Mouse (Mus musculus) right cerebral cortex, postnatal 10 days (tissue): Measurements from ENCODE around the gene Fyn.

Experiments used
- DNase-seq, 2 experiments: peaks; one replicate each; pipeline ENCODE4 v3.0.0; 2021; ENCODE audit warnings: low spot score in 2 of 2

Fyn gene

DNA sequence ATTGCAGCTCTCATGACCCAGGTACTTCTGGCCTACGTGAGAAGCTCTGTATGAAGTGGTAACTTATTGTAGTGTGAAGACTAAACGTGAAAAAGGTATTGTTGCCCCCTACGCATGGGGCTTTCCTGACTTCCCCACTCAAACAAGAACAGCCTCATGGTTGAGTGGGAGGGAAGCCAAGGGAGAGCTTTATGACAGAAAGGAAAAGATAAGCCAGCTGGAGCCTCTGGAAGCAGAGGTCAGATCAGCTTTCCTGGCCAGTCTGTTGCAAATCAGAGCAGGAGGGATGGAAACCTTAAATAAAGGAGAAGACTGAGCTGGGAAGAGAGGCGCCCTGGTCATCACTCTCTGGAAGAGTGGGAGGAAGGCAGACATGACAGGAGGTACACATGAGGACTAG lies 200.3 kb downstream of the Fyn start:
- DNase-seq: no peak

DNA sequence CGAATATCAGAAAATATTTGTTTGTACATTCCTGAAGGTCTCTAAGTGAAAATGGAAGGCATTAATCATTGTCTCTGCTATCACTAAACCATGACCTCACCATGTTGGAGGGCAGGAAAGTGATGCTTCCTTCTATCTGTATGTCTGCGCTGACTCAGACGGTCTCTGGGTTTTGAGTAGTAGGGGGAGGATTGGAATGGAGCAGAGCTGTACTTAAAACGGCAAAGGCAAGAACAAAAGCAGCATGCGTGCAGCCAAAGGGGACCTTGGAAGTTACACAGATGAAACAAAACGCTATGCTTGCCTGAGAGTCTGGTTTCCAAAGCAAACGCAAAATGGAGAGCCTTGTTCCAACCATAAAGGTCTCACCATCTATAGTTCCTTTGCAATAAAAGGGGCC lies 202.4 kb downstream of the Fyn start:
- DNase-seq: no peak

DNA sequence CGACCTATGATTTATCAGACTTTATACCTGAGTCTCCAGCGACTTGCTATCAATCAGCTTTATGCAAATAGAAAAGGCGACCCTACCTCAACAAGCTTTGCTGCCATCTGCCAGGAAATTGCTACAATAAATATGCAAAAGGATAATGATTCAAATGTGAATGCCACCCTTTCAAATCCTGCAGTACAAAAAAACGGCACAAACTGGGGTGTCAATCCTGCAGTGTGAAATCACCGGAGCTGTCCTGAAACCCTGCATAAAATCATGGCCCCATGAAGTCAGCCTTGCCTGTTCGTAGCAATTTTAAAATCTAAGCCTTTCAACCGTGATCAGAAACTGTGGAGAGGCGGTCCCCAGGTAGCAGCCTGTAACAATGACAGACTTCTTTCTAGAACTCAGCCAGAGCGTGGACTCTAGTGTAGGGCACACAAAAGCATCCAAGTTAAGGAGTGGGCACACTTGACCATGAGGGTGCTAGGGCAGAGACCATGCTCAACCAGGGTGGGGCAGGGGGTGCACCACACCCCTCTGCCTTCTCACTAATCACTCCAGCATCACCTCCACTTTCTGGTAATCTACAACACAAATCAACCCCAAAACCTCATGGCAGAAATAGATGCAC lies 203.5 kb downstream of the Fyn start:
- DNase-seq: no peak

DNA sequence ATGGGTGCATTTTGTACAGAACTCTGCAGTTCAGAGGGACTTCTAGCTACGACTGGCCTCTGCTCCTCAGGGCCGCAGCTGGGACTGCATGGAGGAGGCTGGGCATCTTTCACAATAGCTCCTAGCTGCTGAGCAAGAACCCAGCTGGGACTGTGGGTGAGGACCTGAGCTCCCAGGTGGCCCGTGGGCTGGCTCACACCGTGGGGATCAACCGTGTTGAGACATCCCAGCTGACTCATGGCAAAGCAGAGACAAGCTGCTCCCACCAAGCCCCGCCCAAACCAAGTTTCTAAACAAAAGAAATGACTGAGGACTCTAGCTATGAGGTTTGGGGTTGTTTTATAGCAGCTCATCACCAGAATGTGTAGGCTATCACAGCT lies 204.0 kb downstream of the Fyn start:
- DNase-seq: no peak

DNA sequence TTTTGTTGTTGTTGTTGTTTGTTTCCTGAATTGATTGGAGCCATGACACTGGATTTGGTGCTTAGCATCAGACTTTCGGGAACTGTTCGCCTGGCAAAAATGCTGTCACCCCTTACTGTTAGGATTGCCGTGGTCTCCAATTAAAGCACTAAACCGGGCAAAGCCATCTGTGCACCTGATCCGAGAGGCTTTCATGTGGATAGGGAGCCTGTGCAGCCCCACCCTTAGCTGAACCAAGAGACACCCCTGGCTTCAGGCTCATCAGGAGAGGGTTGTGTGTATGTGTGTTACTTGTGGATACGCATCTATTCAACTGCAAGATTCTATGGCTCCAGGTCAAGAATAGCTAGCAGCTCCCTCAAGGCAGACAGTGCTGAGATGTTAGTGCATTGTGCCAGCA lies 207.8 kb downstream of the Fyn start:
- no peak for DNase-seq

DNA sequence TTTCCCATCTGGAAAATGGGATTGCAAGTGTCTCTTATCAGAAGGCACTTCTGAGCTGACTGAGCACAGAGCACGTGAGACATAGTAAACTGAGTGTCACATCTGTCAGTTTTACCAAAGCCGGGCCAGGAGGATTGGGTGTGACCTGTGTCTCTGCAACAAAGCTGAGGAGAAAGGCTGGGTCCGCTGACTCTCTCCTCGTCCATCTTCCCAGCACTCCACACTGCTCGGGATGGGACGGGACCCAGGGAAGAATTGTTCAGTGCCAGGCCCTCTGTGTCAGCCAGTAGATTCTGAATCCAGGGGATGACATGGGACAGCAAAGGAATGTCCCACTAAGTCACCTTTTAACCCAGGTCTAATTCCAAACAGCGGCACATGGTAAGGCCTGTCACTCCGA lies 211.8 kb downstream of the Fyn start:
- DNase-seq: no peak

DNA sequence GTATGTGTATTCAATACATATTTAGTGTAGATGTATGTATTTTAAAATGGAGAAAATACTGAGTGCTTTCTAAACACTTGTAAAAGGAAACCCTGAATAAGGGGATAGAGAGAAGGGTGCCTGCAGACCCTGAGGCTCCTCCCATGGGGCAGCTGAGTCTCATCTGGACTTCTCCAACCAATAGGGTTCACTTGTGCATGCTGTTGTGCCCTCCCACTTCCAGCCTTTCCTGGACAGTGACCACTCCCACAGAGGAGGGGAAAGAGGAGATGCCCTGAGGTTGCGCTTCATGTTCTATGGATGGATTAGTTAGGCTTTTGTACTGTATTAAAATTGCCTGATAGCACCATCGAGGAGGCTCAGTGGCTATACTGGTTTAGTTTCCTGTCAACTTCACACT lies 213.7 kb downstream of the Fyn start:
- DNase-seq: peak in 1 of 2 experiments; percentile 13

DNA sequence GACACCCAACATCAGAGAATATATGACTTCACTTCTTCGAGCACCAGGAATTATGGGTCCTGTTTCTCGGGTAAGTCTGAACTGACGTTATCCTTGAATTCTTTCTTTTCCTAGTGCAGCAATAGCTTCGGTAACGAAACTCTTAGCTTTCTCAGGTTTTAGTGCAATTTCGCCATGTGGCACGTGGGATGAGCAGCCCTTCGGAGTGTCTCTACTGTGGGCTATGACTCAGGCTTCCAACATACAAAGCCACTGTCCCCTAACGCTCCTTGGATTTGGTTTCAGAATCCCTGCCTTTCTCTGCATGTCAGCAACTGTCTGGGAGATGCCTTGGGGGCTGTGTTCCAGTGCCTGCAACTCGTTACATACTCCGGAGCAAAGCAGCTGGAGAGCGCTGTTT lies 215.1 kb downstream of the Fyn start:
- DNase-seq: no peak

DNA sequence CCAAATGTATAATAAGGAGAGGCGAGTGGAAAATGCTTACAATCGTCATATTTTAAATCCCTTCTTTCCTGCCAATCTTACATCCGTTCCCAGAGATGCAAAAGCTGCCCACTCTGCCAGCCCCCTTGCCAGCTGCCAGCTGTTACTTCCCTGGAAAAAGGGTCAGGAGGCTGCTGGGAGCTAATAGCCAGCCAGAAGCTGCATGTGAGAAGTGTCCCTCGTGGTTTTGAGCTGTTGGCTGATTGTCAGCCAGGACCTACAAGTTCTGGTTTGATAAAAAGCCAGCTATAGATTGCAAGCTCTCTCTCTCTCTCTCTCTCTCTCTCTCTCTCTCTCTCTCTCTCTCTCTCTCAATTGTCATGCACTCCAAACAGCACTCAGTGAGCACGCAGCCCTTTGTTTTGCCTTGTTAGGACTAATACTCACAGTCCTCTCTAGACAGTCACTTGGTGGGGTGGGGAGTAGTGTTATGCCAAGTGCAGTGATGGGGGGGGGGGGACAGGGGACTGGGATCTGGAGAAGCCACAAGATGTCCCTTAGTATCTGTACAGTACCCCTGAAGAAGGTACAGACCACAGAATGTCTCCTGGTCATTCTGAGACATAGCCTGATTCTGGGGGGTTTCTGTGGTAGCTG lies 218.8 kb downstream of the Fyn start:
- peak; percentile 55 to 59 for DNase-seq

DNA sequence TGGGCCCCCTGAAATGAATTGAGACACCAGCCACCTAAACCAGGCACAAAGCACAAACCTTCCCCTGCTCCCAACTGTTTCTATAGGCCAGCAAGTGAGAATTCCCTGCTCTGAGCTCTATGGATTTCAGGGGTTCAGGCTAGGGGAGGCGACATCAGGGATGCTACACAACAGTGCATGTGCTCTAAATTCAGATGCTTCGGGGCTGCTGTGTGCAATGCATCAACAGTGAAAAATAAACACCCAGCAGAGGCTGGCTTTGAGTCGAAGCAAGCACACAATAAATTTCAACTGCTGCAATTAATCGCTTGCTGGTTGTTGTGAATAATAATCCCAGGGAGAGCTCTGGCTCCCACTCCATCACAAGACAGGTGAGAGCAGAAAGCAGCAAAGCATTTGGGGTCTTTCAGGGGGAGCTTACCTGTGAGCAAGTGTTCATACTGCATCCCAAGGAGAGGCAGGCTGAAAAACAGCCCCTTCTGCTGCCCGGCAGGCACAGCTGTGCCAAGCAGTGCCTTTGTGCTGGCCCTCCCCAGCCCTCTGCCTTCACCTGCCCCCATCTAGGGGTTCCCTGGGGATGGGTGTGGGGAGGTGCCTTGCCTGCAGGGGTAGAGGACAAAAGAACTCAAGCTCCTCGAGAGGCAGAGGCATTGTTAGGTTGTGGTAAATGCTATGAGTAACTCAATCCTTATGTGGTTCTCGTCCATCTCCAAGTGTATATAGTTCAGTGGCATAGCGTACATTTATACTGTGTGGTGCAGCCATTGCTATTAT lies 219.5 kb downstream of the Fyn start:
- no peak for DNase-seq

DNA sequence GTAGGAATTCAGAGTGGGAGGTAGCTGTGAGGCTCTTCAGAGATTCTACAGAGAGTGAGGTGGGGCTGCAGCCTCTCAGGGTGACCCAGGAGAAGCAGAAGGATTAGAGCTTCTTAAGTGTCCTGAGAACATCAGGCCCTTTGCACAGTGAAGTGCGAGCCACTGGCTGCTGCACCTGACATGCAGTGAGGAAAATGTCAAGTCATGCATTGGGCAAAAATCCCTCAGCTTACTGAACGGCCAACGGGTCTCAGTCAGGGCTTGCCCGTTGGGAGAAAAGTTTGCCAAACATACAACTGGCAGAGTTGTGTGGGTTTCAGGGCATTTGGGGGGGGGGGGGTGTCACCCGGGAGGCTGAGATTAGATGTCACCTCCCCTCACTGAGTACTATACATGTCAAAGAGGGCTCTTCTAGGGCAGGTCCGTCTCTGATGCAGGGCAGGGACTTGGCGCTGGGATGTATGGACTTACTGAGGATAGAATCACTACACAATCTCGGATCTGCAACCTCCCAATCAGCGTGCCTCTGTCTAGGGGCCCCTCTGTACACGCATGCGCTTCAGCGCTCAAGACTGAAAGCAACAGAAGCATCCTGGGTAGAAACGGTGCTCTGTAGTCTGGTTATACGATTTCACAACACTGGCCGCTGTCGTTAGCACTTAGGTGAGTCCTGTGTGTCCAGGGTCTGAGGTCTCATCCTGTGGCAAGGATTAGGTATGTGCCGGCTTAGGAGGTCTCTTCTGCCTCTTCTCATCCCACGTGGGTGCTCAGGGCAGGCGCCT lies 221.3 kb downstream of the Fyn start:
- DNase-seq: no peak

DNA sequence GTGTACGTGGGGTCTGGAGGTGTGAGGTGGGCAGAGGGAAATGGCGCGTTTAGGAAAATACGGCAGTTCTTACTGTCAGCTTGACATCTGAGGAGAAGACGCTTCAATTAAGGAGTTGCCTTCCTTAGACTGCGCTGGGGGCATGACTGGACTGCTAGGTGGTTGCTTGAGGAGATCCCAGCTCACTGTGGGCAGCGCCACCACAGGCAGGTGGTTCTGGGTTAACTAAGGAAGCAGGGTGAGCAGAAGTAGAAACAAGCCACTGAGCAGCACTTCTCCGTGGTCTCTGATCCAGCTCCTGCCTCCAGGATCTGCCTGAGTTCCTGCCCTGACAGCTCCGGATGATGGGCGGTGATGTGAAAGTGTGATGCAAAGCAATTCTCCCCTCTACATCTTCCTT lies 222.0 kb downstream of the Fyn start:
- no peak for DNase-seq

DNA sequence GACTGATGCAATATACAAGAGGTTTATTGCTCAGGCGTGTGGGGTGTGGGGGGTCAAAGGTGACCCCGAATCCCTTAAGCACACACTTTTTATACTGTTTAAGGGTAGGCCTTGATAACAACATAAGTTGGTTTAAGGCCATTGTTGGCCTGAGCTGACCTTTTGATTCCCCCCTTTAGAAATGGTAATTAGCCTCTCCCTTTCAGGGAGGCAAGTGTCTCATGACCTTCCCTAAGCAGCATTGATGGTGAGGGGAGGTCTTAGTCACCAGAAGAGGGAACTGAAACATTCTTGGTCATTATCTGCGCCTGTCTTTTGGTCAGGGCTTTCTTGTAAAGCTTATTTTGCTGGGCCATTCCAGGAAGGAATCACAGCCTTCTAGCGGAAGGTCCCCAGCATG lies 223.8 kb downstream of the Fyn start:
- DNase-seq: no peak

DNA sequence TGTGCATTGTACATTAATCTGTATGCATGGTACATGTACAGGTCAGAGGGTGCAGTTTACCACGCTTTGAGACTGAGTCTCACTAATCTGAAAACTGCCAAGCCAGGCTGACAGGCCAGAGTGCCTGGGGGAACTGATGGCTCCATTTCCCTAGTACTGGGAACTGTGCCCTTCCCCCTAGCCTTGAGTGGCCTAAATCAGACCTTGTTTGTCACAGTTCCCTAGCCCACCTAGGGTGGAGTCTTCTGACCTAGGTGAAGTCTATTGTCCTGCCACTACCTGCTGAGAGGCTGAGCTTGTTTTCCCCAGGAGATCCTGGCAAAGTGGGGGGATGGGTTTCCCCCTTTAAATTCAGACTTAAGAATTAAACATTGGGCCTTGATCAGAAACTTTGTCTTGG lies 226.1 kb downstream of the Fyn start:
- no peak for DNase-seq

DNA sequence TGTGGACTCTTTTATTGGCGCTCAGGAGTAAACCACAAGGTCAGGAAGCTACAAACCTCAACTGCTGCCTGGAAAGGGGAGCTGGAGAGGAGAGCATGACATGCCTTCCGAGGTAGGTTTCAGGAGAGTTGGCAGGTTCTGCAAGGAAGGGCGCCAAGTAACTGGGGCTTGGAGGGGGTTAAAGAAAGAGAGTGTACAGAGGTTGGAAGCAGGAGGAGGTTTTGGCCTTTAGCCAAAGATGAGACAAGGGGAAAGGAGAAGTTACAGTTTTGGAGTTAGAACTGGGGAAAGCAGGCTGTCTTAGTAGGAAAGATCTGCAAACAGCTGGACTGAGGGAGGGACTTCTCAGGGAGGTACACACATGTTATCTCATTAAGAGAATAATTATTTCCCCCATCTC lies 227.2 kb downstream of the Fyn start:
- DNase-seq: no peak

DNA sequence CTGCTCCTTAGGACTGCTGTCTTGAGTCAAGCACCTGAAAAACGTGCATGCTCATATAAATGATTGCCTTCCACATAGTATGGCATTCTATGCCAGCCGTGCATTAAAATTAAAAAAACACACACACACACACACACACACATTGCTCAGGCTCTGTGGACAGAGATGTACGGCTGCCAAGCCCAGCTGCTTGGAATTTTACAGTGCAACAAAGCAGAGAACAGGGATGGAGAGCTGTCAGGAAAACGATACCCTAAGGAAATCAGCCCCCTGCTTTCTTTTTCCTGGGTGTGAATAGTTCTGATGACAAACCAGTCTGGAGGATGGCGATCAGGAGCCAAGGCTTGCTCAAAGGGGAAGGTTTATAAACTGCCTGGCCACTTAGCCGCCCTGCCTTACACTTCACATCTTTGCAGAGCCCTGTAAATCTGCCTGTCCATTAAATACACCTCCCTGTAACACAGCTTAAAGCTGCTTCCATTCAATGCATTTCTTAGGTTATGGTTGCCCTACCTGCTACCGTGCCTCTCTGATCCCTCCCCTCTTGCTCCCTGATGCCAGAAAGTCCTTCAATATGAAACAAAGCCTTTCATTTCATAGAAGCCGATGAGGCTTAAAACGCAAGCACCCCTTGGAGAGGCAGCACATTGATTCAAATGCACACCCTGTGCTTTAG lies 228.6 kb downstream of the Fyn start:
- DNase-seq: no peak

DNA sequence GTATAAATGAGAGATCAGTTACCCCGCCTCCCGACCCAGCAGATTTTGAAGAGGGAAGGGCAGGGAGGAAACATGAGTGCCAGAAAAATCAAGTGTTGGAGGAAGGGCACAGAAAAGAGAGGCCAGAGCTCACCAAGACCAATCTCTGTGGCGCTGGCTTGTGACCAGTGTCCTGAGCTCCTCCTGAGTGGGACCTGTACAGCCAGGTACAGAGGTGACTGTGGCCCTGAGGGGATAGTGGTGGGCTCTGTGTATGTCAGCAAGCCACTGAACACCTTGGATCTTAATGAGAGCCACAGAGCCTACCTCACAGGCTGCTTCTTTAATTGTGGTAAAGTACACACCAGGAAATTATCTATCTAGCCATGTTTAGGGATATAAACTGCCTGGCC lies 229.1 kb downstream of the Fyn start:
- no peak for DNase-seq

DNA sequence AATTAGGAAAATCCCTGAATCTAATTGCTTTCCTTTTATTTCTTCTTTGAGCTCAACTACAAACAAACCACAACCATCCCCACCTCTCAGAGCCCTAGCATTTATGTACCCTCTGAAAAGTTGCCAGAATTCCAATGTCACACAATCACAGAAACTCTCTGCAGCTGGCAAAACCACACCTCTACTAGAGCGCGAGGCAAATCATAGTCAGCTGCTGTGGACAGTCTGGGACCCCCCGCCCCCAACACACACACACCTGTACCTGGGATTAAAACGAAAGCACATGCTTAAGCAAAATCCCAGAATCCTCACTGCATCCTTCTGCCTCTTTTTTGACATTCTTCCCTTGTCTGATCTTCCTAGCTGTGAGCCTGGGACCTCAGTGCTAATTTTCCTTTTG lies 230.9 kb downstream of the Fyn start:
- no peak for DNase-seq

DNA sequence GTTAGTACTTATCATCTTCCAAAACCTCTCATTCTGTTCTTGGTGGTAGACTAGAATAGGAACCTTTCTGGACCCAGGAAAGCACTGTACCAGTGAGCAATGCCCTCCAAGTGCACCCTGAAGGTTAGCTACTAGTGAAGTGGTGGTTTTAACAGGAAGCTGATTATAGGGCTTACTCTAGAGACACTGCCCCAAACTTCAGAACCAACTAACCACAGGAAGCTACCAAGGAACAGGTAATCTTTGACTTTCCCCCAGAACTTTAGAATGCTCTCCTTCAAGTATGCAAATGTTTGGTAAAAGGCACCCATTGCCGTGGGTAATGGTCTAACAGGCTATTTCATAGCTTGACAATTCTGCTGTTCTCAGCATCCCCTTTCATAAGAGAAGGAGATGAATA lies 231.5 kb downstream of the Fyn start:
- DNase-seq: no peak

DNA sequence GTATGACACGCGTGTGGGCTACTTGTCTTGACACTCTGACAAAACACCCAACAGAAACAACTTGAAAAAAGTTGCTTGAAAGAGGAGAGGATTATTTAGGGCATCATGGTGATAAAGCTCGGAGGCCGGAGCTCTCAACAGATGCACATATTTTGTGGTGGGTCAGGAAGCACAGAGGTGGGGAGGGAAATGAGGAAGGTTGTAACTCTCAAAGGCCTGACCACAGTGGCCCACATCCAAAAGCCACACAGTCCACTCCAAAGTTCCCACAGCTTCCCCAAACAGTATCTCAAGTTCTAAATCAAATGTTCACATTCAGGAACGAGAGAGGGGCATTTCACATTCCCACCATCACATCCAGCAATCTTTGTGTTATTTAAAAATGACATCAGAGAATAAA lies 232.4 kb downstream of the Fyn start:
- DNase-seq: no peak

DNA sequence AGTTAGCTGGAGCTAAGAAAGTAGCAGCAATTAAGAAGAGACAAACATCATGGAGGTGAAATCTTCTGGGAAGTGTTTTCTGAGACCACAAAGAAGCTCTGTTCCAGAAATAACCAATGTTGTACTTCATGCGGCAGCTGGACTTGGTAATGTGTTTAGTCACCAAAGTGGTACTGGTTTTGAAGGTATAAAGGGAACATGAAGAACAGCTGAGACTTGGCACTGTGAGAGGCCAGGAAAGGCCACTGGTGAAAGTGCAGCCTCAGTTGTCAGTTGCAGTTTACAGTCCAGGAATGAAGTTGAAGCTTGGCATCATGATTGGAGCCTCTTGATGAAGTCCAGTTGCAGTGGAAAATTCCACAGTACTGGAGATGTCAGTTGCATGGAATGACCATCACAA lies 237.8 kb downstream of the Fyn start:
- DNase-seq: no peak

DNA sequence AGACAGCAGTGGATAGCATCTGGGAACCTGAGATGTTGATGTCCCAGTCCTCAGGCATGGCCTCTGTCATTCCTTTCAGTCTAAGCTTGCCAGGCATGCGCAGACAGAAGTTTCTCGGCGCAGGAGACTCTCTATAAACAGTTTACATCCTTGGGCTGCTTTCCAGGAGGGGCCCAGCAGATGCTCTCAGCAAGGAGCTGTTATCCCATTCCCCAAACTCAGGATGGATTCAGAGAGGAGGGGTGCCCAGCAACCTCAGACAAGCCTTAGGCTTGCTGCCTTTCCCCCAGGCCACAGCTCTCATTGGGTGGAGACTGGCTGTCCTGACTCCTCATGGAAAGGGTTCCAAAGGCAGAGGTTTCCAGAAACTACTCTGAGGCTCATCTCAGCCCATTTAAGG lies 242.6 kb downstream of the Fyn start:
- no peak for DNase-seq
